Mouse (Mus musculus) adrenal gland, postnatal 0 days (tissue): ENCODE results near the gene Hoxd12. TPM values are rescaled to one million over a fixed set of nuclear protein-coding genes. Genes with fewer than 3 reads are reported as not detected.

Source experiments
- microRNA-seq: library from miRNA; unstranded; fragments of <30 nt; microRNA quantifications from one replicate; pipeline ENCODE4, GENCODE M21; 2016; ENCODE audit warnings: borderline replicate concordance; ENCODE audit not compliant: insufficient number of aligned reads
- polyA plus RNA-seq: library from polyadenylated mRNA; unstranded; fragments of >200 nt; fragmentation: Nextera tagmentation; extraction: Ambion mirVana; gene quantifications from 2 replicates; pipeline ENCODE4 v1.2.1, GENCODE M21; 2015

Gene Hoxd12
- 0.11 TPM in 1 of 2 replicates, not detected in the other for polyA plus RNA-seq

GRCm38 (mm10) chr2:74674881-74675665, at the start of gene Hoxd12:
Gene Hoxd12 (plus strand): TSS chr2:74675013.

GRCm38 (mm10) chr2:74659507-74660005, 15.3 kb upstream of the Hoxd12 start, which contains the start of gene Evx2:
Gene Evx2 (minus strand): TSS chr2:74659557.

GRCm38 (mm10) chr2:74667842-74668357, 6.9 kb upstream of the Hoxd12 start, which contains the start of gene Hoxd13:
Gene Hoxd13 (plus strand): TSS chr2:74668310.

GRCm38 (mm10) chr2:74678891-74679595, 4.2 kb downstream of the Hoxd12 start, which contains the start of gene Hoxd11:
Gene Hoxd11 (plus strand): TSS chr2:74679557.

GRCm38 (mm10) chr2:74691022-74691951, 16.5 kb downstream of the Hoxd12 start, which contains the start of gene Hoxd10:
Gene Hoxd10 (plus strand): TSS chr2:74691924.

GRCm38 (mm10) chr2:74697567-74698121, 22.8 kb downstream of the Hoxd12 start, which contains the start of gene Hoxd9:
Gene Hoxd9 (plus strand): TSS chr2:74697727.

GRCm38 (mm10) chr2:74704393-74704998, 29.7 kb downstream of the Hoxd12 start, which contains the start of gene Hoxd8:
Gene Hoxd8 (plus strand): TSS chr2:74704615.

GRCm38 (mm10) chr2:74711721-74712621, 37.2 kb downstream of the Hoxd12 start, which contains the start of the genes Hoxd3 and Hoxd4:
Gene Hoxd3 (plus strand): TSS chr2:74711927.
Gene Hoxd4 (plus strand): TSS chr2:74711929.

GRCm38 (mm10) chr2:74726551-74726950, 51.7 kb downstream of the Hoxd12 start, which contains the start of gene Gm28230:
Gene Gm28230 (plus strand): TSS chr2:74726728.

Small RNAs within 50 kb of the gene (microRNA-seq; reads per million reads assigned to microRNA genes)
- gene Gm44463 (not detected), gene Mir10b (41,054 reads per million, percentile 98 among the genes with 10 or more reads in this experiment)

Other genes starting within 250 kb of the Hoxd12 start
- gene Lnpk, start 95.6 kb upstream of the Hoxd12 start, polyA plus RNA-seq = 12.8 and 18.2 TPM in 2 replicates
- gene Evx2, start 15.5 kb upstream of the Hoxd12 start, polyA plus RNA-seq = not detected in 2 replicates
- gene Hoxd13, start 6.7 kb upstream of the Hoxd12 start, polyA plus RNA-seq = not detected in 2 replicates
- 0.22 and 2.2 TPM in 2 replicates for gene Hoxd11, start 4.5 kb downstream of the Hoxd12 start, polyA plus RNA-seq
- 0.30 and 1.4 TPM in 2 replicates for gene Hoxd10, start 16.9 kb downstream of the Hoxd12 start, polyA plus RNA-seq
- 4.5 and 6.1 TPM in 2 replicates for gene Hoxd9, start 22.7 kb downstream of the Hoxd12 start, polyA plus RNA-seq
- 10.8 and 12.9 TPM in 2 replicates for gene Hoxd8, start 29.6 kb downstream of the Hoxd12 start, polyA plus RNA-seq
- 0.35 and 0.59 TPM in 2 replicates for gene Hoxd3, start 36.9 kb downstream of the Hoxd12 start, polyA plus RNA-seq
- 0.46 and 0.88 TPM in 2 replicates for gene Hoxd4, start 36.9 kb downstream of the Hoxd12 start, polyA plus RNA-seq
- 0.23 TPM in 1 of 2 replicates, not detected in the other for gene Gm28230, start 51.7 kb downstream of the Hoxd12 start, polyA plus RNA-seq
- 0.10 TPM in 1 of 2 replicates, not detected in the other for gene Hoxd1, start 88.0 kb downstream of the Hoxd12 start, polyA plus RNA-seq
- 197 and 230 TPM in 2 replicates for gene Mtx2, start 150.8 kb downstream of the Hoxd12 start, polyA plus RNA-seq